Mouse (Mus musculus) kidney, adult 9 months (tissue): ENCODE data around the gene Lgals2.

Experiments
- DNase-seq: peaks from one replicate; pipeline ENCODE4 v3.0.0; 2022

The Lgals2 gene

DNA sequence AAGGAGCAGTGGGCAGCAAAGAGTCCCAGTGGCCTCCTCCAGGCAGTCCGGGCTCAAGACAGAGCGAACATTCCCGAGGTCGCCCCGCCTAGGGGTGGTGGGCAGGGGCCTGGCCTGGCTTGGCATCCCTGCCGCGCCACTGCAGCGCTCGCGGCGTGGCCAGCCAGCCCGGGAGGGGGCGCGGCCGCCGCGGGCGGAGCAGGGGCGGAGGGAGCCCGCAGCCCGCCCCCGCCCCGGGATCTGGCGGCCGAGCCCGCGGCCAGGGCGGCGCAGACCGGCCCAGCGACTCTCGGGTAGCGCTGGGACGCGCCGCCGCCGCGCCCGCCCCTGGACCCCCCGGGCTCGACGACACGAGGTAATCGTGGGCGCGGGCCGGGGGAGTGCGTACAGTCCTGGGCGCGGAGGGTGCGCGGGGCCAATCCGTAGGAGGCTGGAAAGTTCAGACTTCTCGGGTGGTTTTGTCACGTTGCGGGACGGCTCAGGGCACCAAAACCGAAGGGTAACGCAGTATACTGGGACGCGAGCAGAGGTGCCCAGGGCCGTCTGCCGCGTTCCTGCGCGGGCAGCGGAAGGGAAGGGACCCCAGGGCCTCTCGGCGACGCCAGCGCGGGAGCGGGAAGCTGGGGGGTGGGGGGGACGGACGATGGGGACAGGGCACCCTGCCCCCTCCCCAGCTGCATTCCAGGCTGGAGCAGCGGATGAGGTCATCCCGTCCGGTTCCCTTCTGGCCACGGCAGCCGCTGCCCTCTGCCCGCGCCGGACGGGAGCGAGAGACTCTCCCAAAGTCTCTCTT is 12.8 kb downstream of the Lgals2 start, which contains the start of gene Cdc42ep1:
Gene Cdc42ep1 (plus strand): TSS at position 254 of the 793 bp plus-strand sequence.
- DNase-seq, result no peak

GRCm38 (mm10) chr15:78841161-78841790 is 14.1 kb downstream of the Lgals2 start:
- no peak for DNase-seq

DNA sequence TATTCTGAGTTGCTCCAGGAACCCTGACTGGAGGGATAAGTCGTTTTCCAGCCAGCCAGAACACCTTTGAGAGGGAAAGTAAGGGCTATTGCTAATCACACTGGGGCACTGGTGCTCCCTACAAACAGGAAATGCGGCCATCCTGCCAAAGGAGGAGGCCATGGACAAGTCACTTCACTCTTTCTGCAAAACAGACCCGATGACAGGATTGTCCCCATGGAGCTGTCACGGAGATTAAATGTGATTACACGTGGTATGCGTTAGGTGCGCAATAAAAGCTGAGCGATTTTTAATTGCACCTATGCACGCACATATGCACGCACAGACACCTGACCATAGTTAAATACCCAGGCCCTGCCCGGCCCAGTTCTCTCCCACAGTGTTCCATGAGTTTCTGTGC is 14.6 kb downstream of the Lgals2 start:
- DNase-seq, result no peak

GRCm38 (mm10) chr15:78840241-78840640 is 15.1 kb downstream of the Lgals2 start:
- DNase-seq, result no peak

DNA sequence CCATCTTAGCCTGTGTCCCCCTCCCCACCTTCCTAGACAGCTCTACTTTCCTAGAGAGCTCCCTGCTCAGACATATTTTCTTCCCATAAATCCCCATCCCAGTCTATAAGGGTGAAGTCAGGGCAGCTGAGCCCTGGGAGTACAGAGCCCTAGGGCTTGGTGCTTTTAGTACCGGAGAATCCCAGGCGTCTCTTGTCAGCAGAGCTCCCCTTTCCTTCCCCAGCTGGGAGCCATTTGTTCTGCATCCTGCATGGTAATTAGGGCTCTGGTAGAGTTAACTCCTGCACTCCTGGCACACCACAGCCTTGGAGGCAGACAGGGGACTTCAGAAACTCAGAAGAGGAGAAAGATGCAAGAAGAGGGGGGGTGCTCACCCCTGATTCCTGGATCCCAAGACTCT is 15.6 kb downstream of the Lgals2 start:
- no peak for DNase-seq

DNA sequence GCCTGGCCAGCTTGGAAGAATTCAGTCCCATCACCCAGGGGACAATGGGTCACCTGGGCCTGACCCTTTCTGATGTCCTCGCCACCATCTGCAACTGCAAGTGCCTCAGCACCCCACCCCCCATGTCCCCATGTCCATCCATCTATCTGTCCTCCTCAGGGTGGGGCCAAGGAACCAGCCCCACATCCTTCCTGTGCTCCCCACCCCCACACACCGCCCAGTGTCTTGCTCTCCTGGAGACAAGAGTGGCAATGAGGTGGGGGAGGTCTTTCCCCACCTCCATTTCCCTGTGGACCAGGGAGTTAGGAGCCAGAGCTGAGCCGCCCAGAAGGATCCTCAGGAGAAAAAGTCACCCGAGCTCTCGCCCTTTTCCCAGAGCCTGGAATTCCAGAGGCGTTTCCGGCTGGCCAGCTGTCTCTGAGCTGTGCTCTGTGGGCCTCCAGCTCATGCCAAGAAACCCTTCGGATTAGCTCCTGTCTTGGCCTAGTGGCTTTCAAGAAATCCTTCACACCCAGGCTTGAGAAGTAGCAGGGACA is 19.2 kb downstream of the Lgals2 start:
- DNase-seq, result peak; percentile 75

DNA sequence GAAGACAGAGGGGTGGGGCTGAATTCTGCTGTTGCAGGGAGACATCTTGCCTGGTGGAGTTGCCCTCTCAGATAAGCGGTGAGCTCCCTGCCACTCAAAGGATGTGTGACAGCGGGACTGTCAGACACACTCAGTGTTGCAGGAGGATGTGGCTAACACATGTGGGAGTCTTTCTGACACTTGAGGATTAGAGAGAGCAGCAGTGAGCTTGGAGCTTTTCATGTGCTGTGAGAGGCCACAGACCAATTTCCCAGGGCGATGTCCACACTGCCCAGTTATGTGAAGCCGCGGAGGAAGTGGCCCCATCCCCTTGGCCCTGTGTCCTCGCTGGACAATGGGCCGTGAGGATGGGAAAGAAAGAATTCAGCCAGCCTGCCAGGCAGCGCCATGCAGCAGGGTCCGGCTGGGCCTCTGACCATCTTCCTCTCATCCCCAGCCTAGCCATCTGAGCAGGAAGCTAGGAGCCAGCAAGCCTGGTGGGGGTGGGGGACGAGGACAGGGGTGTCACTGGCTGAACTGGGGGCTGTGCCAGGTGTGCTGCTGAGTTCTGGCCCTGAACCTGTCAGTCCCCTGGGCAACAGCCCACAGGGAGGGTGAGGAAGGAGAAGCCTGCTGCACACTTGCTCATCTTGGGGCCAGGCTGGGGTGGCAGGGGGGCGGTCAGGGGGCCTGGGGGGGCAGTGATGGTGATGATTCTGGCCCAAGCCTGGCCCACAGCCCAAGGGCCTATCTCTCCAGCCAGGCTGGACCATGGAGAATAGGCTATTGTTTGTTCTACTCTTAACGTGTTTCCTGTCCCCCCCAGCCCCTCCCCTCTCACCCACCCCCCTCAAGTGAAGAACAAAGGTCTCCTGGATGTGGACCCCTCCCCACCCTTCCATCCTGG is 19.9 kb downstream of the Lgals2 start:
- peak; percentile 59 for DNase-seq

DNA sequence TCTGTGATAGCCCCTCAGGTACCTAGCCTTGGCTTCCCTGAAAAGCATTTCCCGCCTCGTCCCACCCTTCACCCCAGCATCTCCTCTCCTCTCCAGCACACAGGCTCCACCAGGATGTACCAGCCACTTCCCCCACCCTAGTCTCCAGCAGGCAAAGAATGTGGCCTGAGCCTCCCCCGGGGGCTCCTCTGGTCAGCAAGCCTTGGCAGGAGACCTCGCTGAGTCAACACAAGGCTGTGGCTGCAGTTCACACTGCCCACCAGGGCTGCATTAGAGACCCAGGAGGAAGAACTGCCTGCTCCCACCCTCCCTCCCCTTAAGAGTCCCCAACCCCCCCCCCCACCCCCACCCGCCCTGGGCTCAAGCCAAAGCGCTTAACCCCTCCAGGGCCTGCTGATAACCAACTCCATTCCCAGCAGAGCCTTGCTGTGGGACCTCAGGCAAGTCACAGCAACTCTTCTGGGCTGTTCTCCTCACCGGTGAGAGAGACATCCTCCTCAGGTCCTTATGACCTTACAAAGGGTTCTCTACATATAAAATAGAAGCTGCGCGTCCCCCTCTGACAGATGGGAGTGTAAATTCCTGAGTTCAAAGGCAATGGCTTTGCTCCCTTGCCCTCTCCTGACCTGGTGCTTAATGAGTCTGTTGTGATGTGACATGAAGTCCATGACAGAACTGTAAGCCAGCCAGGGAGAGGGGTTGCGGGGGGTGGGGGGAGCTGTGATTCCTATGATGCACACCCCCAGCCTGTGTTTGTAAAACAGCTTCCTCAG is 20.9 kb downstream of the Lgals2 start:
- DNase-seq, result peak; percentile 36

- DNase-seq, result peak; percentile 26
These were observed 21.7 kb downstream of the Lgals2 start for GRCm38 (mm10) chr15:78833582-78833981.

- peak; percentile 80 for DNase-seq
These were observed 22.6 kb downstream of the Lgals2 start for GRCm38 (mm10) chr15:78832701-78833123.

DNA sequence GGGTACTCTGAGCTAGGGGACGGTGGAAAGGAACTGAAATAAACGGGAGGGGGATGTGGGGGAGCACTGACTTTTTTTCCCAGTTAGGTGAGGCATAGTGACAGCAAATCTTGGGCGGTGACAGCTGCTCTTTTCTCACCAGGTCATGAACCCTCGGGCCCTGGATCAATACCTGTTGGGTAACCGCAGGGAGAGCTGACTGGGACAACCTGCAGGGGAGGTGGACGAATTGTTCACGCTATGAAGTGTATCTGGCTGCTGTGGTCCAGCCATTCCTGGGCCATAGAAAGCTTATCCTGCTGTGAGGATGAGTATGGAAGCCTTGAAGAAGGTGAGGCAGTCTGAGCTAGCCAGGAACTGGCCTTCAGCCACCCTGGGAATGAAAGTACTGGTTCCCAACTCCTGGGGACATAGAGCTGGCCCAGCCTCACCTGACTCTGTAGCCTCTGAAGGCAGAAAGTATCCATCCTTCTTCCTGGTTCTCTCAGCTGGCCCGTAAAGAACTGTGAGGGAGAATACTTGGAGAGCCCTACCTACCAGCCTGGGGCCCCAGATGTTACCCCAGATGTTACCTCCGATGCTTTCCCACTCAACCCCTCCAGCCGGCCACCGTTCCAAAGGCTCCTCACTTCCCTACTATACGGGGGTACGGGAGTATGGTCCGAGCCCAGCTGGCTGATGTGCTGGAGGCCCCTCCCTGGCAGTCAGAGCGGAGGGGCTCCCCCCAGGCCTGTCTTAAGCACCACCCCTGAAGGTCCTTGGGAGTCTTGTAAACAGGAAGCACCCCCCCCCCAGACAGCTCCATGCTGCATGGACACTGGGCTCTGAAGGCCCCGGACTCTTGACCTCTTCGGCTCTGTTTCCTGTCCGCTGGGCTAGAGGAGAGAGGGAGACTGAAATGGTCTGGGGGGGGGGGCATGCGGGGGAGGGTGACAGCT is 23.3 kb downstream of the Lgals2 start:
- peak; percentile 70 for DNase-seq

GRCm38 (mm10) chr15:78830742-78831719 is 24.3 kb downstream of the Lgals2 start:
- no peak for DNase-seq

DNA sequence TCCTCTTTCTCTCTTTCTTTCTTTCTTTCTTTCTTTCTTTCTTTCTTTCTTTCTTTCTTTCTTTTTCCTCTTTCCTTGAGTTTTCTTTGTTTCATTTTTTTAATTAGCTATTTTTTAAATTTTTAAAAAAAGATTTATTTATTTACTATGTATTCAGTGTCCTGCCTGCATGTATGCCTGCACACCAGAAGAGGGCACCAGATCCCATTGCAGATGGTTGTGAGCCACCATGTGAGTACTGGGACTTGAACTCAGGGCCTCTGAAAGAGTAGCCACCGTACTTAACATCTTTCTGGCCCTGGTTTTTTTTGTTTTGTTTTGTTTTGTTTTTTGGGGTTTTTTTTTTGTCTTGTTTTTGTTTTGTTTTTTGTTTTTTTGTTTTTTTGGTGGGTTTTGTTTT is 25.7 kb downstream of the Lgals2 start:
- DNase-seq, result no peak

DNA sequence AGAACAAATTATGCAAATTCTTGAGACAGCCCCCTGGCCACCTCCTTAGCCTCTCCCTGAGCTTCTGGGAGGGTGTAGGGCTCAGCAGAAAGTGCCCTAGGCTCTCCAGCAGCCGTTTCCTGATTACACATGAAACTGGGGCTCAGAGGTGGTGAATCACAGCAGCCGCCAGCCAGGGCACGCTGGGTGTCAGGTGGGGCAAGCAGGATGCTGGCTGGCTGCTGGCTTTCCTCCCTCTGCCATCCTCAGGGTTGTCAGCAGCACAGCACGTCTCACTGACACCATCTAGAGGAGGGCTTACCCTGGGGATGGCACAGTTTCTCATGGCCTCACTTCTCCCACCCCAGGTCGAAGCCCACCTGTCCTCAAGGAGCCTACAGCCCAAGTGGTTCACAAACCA is 27.0 kb downstream of the Lgals2 start:
- no peak for DNase-seq

DNA sequence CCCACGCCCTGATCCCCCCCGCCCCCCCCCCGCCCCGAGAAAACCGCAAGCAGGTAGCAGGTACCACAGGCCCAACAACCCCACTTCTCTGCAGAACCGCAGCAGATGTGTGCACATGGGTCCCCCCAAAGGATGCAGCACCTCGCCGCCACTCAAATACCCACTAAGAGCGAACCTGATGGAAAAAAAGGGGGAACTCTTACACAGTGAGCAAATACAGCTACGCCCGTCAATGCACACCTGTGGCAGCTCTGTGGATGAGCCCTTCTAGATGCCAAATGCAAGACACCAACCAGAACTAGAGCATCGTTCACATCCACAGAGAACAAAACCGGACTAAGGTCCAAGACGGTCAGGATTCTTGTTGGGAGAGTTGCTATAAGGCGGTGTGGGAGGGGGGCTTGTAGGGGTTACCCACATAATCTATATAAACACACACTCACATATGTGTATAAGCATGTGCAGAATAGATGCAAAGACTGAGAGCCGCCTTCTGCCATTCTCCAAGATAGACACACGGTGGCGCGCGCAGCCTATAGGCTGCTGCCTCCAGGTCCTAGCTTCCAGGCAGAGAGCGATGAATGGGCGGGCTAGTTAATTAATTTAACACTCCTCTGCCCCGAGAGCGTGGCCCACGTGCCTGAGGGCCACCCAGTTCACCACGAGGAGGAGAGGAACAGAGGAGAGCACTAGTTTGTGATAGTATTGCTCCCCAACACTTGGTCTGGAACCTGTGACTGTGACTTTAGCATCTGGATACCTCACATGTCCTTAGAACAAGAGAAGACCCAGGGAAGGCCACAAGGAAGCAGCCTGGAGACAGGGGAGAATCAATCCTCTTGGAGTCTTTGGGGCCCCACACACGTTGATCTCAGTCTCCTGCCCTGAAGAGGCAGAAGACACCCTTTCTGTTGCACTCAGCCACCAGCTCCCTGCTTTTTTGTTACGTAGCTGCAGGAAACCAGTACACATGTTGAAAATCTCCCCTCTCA is 28.8 kb downstream of the Lgals2 start:
- peak; percentile 80 for DNase-seq

DNA sequence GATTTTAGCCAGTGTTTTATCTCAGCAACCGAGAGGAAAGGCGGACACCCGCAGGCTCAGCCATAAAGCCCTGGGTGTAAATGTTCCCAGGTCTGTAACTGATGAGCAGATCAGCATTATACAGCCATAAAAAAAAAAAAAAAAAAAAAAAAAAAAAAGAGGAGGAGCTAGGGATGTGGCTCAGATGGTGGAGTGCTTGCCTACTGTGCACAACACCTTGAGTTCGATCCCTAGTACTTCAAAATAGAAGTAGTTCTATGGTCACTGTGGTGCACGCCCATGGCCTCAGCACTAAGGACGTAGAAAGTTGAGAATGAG is 39.3 kb downstream of the Lgals2 start:
- DNase-seq, result no peak

DNA sequence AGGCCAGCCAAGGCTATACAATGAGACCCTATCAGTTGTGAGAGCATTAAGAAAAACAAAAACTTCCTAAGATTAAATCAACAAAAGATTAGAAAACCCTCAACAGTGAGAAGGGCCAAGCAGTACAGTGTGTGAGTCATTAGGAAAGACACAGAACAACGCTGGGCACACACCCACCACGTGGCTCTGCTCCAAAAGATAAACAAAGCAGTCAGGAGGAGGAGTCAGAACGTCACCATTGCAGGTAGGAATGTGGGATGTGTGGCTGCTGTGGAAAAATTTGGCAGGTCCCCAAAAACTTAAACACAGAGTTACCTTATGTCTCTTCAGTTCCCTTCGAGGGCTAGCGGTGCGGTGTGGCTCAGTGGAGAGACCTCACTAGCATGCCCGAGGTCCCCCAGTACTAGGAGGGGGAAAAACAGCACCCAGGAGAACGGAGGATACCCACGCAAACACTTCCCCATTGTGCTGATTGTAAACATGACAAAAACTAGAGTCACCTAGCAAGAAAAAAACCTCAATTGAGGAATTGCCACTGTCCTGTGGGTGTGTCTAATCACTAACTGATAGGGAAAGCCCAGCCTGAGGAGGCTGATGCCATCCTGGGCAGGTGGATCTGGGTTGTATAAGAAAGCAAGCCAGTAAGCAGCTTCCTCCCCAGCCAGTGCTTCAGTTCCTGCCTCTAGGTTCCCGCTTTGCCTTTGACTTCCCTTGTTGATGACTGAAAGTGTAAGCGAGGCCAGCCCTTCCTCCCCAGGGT is 39.8 kb downstream of the Lgals2 start:
- DNase-seq, result no peak

- no peak for DNase-seq
These were observed 41.7 kb downstream of the Lgals2 start for GRCm38 (mm10) chr15:78813603-78814002.
